Mouse (Mus musculus) liver, adult (tissue): ENCODE measurements around the gene Apaf1.

ENCODE experiments used
- GATA4 ChIP-seq: IDR thresholded peaks from 2 replicates; pipeline ENCODE4 v1.6.1; 2014; ENCODE audit warnings: mild to moderate bottlenecking, low read length; ENCODE audit not compliant: insufficient replicate concordance

Gene Apaf1

DNA sequence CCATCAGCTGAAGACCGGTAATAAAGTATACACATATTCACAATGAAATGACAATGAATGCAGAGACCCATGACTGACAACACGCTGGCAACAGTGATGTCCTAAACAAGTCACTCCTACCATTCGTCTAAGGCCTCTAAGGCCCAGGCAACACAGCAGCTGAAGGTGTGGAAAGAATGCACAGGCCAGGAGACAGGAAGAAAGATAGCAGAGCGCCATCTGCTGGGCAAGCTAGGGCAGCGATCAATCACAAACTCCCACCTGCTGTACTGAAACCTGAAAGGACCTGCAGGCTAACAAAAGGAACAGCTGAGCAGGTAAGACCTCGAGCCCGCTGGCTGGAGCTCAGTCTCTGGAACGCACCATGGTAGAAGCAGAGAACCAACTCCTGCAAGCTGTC, 48.6 kb downstream of the Apaf1 start:
- TF ChIP-seq GATA4, result no peak

- TF ChIP-seq GATA4, result no peak
Observed at GRCm38 (mm10) chr10:91032399-91032798, 50.2 kb downstream of the Apaf1 start.

DNA sequence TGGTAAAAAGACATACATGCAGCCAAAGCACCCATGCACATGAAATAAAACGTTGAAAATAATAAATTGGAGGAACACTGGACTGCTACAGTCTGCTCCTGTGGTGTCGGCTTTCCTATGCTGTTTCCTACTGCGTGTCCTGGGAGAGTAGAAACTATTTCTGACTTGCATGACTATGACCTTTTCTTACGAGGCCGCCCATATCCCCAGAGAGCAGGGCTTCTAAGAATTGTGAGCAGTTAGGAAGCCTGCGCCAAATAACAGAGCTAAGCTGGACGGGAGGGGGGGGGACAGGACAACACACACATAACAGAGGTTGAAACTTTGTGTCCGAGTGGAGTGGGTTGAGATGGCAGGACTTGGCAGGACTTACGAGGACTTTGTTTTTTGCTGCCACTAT, 51.4 kb downstream of the Apaf1 start:
- TF ChIP-seq GATA4, result no peak

DNA sequence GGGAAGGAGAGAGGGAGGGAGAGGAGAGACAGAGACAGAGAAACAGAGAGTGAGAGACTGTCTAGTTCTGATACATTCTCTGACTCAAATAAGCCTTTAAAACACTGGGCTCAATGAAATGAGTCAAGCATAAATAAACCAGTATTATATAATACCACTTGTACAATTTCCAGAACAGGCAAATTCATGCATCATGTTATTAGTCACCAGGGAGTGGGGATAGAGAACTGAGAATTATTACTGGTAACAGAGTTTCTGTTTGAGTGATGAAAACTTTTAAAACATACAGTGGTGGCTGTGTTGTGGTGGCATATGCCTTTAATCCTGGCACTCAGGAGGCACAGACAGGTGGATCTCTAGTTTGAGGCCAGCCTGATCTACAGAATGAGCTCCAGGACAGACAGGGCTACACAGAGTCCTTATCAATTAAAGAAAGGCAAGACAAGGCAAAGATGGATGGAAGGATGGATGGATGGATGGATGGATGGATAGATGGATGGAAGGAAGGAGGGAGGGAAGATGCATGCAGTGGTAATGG, 53.5 kb downstream of the Apaf1 start:
- TF ChIP-seq GATA4, result no peak

- TF ChIP-seq GATA4, result no peak
Observed at GRCm38 (mm10) chr10:91027964-91028363, 54.6 kb downstream of the Apaf1 start.

DNA sequence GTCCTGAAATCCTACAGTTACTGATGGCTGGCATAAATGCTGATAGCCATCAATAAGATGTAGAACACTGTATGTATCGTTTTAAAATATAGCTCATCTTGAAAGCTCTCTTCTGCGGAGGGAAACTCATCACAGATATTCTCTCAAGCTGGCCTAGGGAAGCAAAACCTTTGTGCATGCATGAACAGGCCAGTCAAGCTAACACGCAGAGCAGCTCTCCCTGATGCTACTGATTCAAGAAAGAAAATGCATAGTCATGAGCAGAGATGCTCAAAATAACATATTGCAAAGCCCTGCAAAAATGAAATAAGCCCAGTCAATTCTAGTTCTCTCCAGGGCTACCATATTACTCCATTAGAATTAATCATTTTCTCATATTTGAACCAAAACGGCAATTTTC, 55.1 kb downstream of the Apaf1 start:
- no peak for TF ChIP-seq GATA4

DNA sequence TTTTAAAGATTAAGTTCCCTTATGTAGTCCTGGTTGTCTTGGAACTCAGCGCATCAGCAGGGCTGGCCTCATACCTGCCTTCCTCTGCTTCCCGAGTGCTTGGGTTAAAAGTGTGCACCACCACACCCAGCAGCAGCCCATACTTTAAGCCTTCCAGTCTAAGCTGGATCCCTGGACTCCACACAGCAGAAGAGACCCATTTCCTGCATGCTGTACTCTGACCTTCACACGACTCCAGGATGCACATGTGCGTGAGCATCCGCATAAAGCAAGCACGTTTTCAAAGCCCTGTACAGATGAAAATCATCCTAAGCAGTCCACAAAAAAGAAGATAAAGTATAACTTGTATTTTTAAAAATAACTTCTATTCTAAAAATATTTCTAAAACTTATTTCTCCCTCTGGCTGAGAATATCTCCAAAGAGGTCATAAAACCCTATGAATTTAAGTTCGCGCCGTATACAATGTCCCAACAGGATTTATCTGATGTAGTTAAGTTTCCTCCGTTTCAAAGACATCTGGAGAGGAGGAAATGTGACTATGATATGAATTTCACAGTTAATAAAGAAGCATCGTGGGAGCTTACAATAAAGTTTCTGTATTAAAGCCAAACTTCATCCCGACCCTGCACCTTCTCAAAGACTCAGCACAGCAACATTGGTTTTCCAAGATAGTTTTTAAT, 76.6 kb downstream of the Apaf1 start:
- no peak for TF ChIP-seq GATA4

- no peak for TF ChIP-seq GATA4
Observed at GRCm38 (mm10) chr10:91001421-91001820, 81.1 kb downstream of the Apaf1 start.

DNA sequence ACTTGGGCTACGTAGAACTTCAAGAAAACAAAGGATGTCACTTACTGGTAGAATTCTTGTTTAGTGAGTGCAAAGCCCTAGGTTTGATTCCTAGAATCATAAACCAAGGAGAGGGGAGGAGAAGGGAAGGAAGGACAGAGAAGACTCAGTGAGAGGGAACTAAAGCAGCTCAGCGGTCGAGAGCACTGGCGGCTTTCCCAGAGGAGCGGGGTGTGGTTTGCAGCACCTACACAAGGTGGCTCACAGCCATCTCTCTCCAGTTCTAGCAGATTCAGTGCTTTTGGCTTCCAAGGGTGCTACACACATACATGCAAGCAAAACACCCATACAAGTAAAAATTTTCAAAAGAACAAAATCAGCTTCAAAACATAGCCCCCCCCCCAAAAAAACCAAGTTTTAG, 82.7 kb downstream of the Apaf1 start:
- TF ChIP-seq GATA4, result no peak

GRCm38 (mm10) chr10:90993869-90994268, 88.7 kb downstream of the Apaf1 start:
- no peak for TF ChIP-seq GATA4

- TF ChIP-seq GATA4, result no peak
Observed at GRCm38 (mm10) chr10:90992237-90992636, 90.3 kb downstream of the Apaf1 start.

- TF ChIP-seq GATA4, result no peak
Observed at GRCm38 (mm10) chr10:90990340-90990739, 92.2 kb downstream of the Apaf1 start.

- no peak for TF ChIP-seq GATA4
Observed at GRCm38 (mm10) chr10:90983046-90983445, 99.5 kb downstream of the Apaf1 start.

DNA sequence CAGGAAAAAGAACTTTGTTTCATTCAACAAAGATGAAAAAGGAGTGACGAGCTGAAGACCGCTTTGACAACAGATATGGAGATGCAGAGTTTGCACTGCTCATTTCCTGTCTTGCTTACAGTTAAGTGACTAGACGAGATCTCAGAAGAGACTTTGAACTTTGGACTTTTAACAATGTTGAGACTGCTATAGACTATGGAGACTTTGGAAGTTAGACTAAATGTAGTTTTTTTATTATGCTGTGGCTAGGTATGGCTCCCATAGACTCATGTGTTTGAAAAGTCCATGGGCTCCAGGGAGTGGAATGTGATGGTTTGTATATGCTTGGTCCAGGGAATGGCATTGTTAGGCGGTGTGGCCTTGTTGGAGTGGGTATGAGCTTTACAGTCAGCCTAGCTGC, 100.8 kb downstream of the Apaf1 start:
- no peak for TF ChIP-seq GATA4

GRCm38 (mm10) chr10:90974491-90974890, 108.1 kb downstream of the Apaf1 start:
- TF ChIP-seq GATA4, result no peak

DNA sequence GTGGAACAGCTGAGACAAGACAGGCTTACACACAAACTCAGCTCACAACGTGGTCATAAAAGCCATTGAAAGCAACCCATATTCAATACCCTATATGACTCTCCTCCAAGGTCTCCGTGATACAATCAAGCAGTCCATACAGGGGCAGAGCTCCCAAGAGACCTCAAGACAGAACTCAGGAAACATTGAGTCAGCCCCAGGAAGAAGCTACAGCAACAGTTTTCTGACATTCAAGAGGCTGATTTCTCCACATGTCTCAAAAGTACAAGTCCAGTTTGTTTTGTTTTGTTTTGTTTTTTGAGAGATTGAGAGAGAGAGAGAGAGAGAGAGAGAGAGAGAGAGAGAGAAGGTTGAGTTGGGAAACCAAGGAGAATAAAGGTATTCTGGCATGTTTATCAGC, 108.5 kb downstream of the Apaf1 start:
- no peak for TF ChIP-seq GATA4

DNA sequence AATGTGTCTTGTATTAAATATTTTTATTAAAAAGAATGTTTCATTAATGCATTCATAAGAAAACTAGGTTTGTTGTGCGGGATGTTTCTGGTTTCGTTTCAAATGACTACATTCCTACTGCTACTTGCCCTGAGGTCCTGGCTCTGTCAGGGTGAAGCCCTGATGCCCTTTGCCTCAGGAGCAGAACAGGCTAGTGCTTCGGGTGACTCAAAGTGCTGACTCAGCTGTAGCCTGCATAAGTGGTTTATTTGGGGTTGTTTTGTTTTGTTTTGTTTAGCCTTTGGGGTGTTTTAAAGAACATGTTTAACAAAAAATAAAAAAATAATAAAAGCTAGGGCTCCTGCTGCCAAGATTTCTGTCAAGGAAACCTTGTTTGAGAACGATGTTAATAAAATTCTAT, 112.0 kb downstream of the Apaf1 start:
- TF ChIP-seq GATA4, result no peak
